Mouse (Mus musculus) small intestine, adult 2 months (tissue): ENCODE results near the gene Ankrd52.

ENCODE experiments used
- CTCF ChIP-seq: fragments of 200-500 bp; IDR thresholded peaks from 2 replicates; pipeline ENCODE4 v1.5.1; 2012; ENCODE audit warnings: low read depth, mild to moderate bottlenecking, control low read depth, inconsistent platforms, low read length, moderate library complexity, mixed read lengths; ENCODE audit not compliant: insufficient replicate concordance, insufficient read length; ENCODE audit errors: extremely low read depth
- POLR2A ChIP-seq: fragments of 200-500 bp; IDR thresholded peaks from 2 replicates; pipeline ENCODE4 v1.6.1; 2012; ENCODE audit warnings: low read depth, mild to moderate bottlenecking, control low read depth, inconsistent platforms, low read length, moderate library complexity

DNA sequence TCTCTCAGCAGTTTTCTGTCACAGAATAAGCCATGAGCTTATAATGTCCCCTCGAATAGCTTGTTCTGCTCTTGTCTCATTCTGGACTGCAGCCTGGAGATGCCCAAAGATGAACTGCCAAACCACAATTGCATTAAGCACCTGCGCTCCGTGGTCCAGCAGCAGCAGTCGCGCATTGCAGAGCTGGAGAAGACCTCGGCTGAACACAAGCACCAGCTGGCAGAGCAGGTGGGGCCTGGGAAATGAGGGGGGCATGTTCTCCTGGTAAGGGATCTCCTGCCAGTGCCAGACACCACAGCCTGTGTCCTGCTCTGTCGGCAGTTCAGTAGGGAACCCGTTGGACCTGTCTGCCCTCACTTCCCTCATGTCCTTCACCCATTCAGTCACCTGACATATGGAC is 59.5 kb downstream of the Ankrd52 start:
- no peak for TF ChIP-seq POLR2A
- TF ChIP-seq CTCF: no peak
